ENCODE assay signal across 34 mouse cellular contexts in the genomic region with DNA sequence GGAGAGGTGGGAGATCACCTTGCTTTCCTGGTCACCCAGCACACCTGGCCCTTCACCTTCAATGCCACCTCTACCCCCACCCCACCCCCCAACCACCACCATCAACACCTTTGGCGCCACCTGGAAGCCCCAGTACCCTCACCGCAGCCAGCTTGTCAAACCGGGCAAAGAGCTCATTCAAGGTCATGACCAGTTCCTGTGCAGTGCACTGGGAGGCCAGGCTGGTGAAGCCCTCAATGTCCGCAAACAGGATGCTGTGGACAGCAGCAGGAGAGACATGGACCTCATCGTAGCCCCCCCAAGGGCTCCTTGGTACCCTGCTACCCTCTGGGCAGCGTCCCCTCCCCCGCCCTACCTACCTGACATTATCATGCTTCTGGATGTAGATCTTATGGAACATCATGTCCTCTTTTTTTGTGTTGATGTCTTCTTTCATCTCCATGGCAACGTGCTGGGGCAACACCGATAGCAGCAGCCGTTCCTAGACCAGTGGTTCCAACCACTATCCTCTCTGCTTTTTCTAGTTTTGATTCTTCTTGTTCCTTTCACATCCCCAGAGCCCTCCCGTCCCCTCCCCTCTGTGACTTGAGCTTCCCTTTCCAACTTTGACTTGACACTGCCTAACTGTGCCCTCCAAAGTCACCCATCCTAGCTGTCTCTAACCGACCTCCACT. TPM values are rescaled to one million over a fixed set of nuclear protein-coding genes. Genes with fewer than 3 reads are reported as not detected.
DNase-seq lines count a peak whose midpoint lies in the region; TF ChIP-seq lines count a peak whose summit lies in the region.
"Had no signal": no experiment of that assay in that cellular context is flagged by ENCODE, and none has a peak within 500 bp of the region (broad histone marks: within the 10 kb centered on the region; RNA-seq: fewer than 3 reads in every experiment).

No protein-coding gene starts in this region.

- H3K36me3 ChIP-seq in heart, adult 2 months (ENCODE audit: control insufficient read depth, insufficient read depth, low read length) = peaks cover 5% of the 10 kb centered on the region

- H3K4me3 ChIP-seq in heart, adult 2 months = no peak overlapping the region
- H3K4me3 ChIP-seq in layer of hippocampus, adult 2 months = no peak overlapping the region
- H3K4me3 ChIP-seq: erythroblast, embryonic 14.5 days; hindbrain, embryonic 13.5 days; midbrain, embryonic 13.5 days; neural tube, embryonic 13.5 days; stomach, embryonic 15.5 days had no signal

- H3K4me1 ChIP-seq in heart, adult 2 months (ENCODE audit: control insufficient read depth, insufficient read depth, low read length) = peaks cover 6% of the 10 kb centered on the region

- no peak overlapping the region; the same call in 1 of the 2 replicates for H3K27ac ChIP-seq in heart, adult 2 months
- H3K27ac ChIP-seq in layer of hippocampus, adult 2 months = 0 out of 2 replicates have a peak overlapping the region, but pooled peaks have one; percentile 10
- H3K27ac ChIP-seq: hindbrain, embryonic 13.5 days; kidney, postnatal 0 days; macrophage; midbrain, embryonic 13.5 days; neural tube, embryonic 13.5 days; stomach, embryonic 15.5 days had no signal

- no peak overlapping the region for H3K9ac ChIP-seq in heart, adult 2 months (ENCODE audit: low read depth, low read length)
- H3K9ac ChIP-seq: forebrain, postnatal 0 days; midbrain, embryonic 13.5 days; neural tube, embryonic 13.5 days; stomach, embryonic 15.5 days had no signal

- TF ChIP-seq CTCF in heart, adult 2 months (IDR thresholded peaks at IDR 0.05) = no peak
- no peak for TF ChIP-seq CTCF in layer of hippocampus, adult 2 months (conservative IDR thresholded peaks at IDR 0.05)

- intact Hi-C loops in heart, adult 2 months (cut with DNase I) = loop anchor here (2.0 kb wide), 1 partner anchor 17 kb away; no protein-coding TSS in a partner anchor

- WGBS in heart, adult 2 months = 53% methylated on average over 12 of the region's 12 CpGs

- DNase-seq in heart, adult 2 months = peak in 1 of 2 experiments; percentile 26
- DNase-seq in heart, adult 9 months (ENCODE audit: low spot score in 2 of 2) = no peak
- no peak for DNase-seq in layer of hippocampus, adult 2 months (ENCODE audit: low spot score in 2 of 2)
- no peak for DNase-seq in layer of hippocampus, postnatal 36 days
- DNase-seq in R1 (ENCODE audit: low read depth, low spot score) = peak; percentile 49
- DNase-seq in adrenal gland, adult 2 months = no peak
- DNase-seq in adrenal gland, postnatal 4 days (ENCODE audit: low spot score in 2 of 2) = no peak
- DNase-seq: adrenal gland, postnatal 25 days; cerebellum, adult 2 months; cerebellum, postnatal 14 days; forebrain, postnatal 0 days; kidney, adult 8-10 months; kidney, postnatal 4 days; layer of hippocampus, adult 9-11 months; liver; lung, adult 2 months; lung, postnatal 10 days; thymus, adult 18-20 months; thymus, postnatal 25 days had no signal

- H3K79me2 ChIP-seq in heart, adult 2 months (replicated peaks; ENCODE audit: control insufficient read depth, insufficient read depth, low read length) = peaks cover 9% of the 10 kb centered on the region

- no peaks in the 10 kb centered on the region for H3K27me3 ChIP-seq in heart, adult 2 months (ENCODE audit: control insufficient read depth, insufficient read depth, low read length)
- H3K27me3 ChIP-seq: hindbrain, embryonic 13.5 days; midbrain, embryonic 13.5 days; neural tube, embryonic 13.5 days; Patski; stomach, embryonic 15.5 days had no signal

- TF ChIP-seq EP300 in heart, adult 2 months (IDR thresholded peaks at IDR 0.05; ENCODE audit: insufficient read depth, low read depth, low read length) = peak; percentile 45; the same call in 1 of the 2 replicates

- no peak for TF ChIP-seq POLR2A in heart, adult 2 months (IDR thresholded peaks at IDR 0.05; ENCODE audit: insufficient read depth, low read depth, low read length)

RNA-seq across cellular contexts. Expression of gene Adcy6, which starts 9.7 kb away (rescaled TPM):
- total RNA-seq in heart, adult 2 months (2021) = 100 to 1,000 TPM; 153 to 220 TPM
- 136 and 211 TPM in 2 replicates for polyA plus RNA-seq in heart, adult 2 months (2012; rRNA removed)
- 10 to 100 TPM; 49.6 to 52.4 TPM for total RNA-seq in layer of hippocampus, adult 2 months (2021)
- 10 to 100 TPM; 43.7 to 48.8 TPM for total RNA-seq in layer of hippocampus, postnatal 36 days (2021)
- 10 to 100 TPM; 35.5 to 67.1 TPM for total RNA-seq in adrenal gland, adult 2 months (2021)
- 44.6 and 49.2 TPM in 2 replicates for polyA plus RNA-seq in adrenal gland, adult 2 months (2012; rRNA removed)
- 10 to 100 TPM; 78.0 to 83.3 TPM for total RNA-seq in adrenal gland, postnatal 4 days (2021)

RNA-seq across cellular contexts. Expression of gene 4930415O20Rik, which starts 29.4 kb away (rescaled TPM):
- 1 to 10 TPM; 1.6 to 2.1 TPM for total RNA-seq in heart, adult 2 months (2021)
- polyA plus RNA-seq in heart, adult 2 months (2012; rRNA removed) = not detected in 2 replicates
- not detected for total RNA-seq in layer of hippocampus, adult 2 months (2021)
- total RNA-seq in layer of hippocampus, postnatal 36 days (2021) = not detected
- total RNA-seq in adrenal gland, adult 2 months (2021) = under 1 TPM; 0.58 to 0.59 TPM
- polyA plus RNA-seq in adrenal gland, adult 2 months (2012; rRNA removed) = 0.22 TPM in 1 of 2 replicates, not detected in the other
- under 1 TPM in 1 of 2 experiments, not detected in 1; 0.62 TPM for total RNA-seq in adrenal gland, postnatal 4 days (2021)
- total RNA-seq: adrenal gland, postnatal 25 days; forebrain, postnatal 0 days; left cerebral cortex, adult 18-20 months; left cerebral cortex, postnatal 14 days; megakaryocyte-erythroid progenitor cell, adult 5-6 weeks had no signal
- polyA plus RNA-seq: cerebellum, adult 2 months; cortical plate, adult 2 months; embryonic facial prominence, embryonic 14.5 days; erythroblast, embryonic 14.5 days; forebrain, embryonic 11.5 days; hindbrain, embryonic 13.5 days; liver, embryonic 14.5 days; lung, adult 2 months; macrophage; midbrain, embryonic 13.5 days; neural tube, embryonic 13.5 days; stomach, embryonic 15.5 days had no signal

RNA-seq across cellular contexts. Expression of gene Ccnt1, which starts 29.4 kb away (rescaled TPM):
- total RNA-seq in heart, adult 2 months (2021) = 10 to 100 TPM; 26.8 to 27.6 TPM
- 9.3 and 15.4 TPM in 2 replicates for polyA plus RNA-seq in heart, adult 2 months (2012; rRNA removed)
- 10 to 100 TPM; 43.8 to 48.3 TPM for total RNA-seq in layer of hippocampus, adult 2 months (2021)
- total RNA-seq in layer of hippocampus, postnatal 36 days (2021) = 10 to 100 TPM; 37.5 to 49.6 TPM
- 10 to 100 TPM; 42.2 to 66.4 TPM for total RNA-seq in adrenal gland, adult 2 months (2021)
- polyA plus RNA-seq in adrenal gland, adult 2 months (2012; rRNA removed) = 3.9 and 5.8 TPM in 2 replicates
- 10 to 100 TPM; 52.8 to 65.1 TPM for total RNA-seq in adrenal gland, postnatal 4 days (2021)

RNA-seq across cellular contexts. Expression of gene Cacnb3, which starts 30.5 kb away (rescaled TPM):
- 1 to 10 TPM; 2.6 to 2.7 TPM for total RNA-seq in heart, adult 2 months (2021)
- 6.5 and 7.7 TPM in 2 replicates for polyA plus RNA-seq in heart, adult 2 months (2012; rRNA removed)
- 100 to 1,000 TPM; 207 to 212 TPM for total RNA-seq in layer of hippocampus, adult 2 months (2021)
- 100 to 1,000 TPM; 198 to 206 TPM for total RNA-seq in layer of hippocampus, postnatal 36 days (2021)
- total RNA-seq in adrenal gland, adult 2 months (2021) = 10 to 100 TPM; 12.8 to 17.7 TPM
- polyA plus RNA-seq in adrenal gland, adult 2 months (2012; rRNA removed) = 25.9 and 31.1 TPM in 2 replicates
- 10 to 100 TPM; 28.6 to 34.5 TPM for total RNA-seq in adrenal gland, postnatal 4 days (2021)
- total RNA-seq: megakaryocyte-erythroid progenitor cell, adult 5-6 weeks had no signal
- polyA plus RNA-seq: erythroblast, embryonic 14.5 days had no signal
